Comparison of ENCODE assay signal across 8 mouse cellular contexts in genomic region chr2:78868511-78868854, GRCm38 (mm10). TPM values are rescaled to one million over a fixed set of nuclear protein-coding genes. Genes with fewer than 3 reads are reported as not detected.
DNase-seq lines count a peak whose midpoint lies in the region; ATAC-seq and TF ChIP-seq lines count a peak whose summit lies in the region.

No protein-coding gene starts in this region.

- H3K9ac ChIP-seq in forebrain, embryonic 11.5 days (ENCODE audit: low read length), result peak overlapping the region; percentile 99
- peak overlapping the region; percentile 98 for H3K9ac ChIP-seq in heart, postnatal 0 days (replicated peaks; ENCODE audit: low read depth, low read length)
- H3K9ac ChIP-seq in neural tube, embryonic 15.5 days (replicated peaks), result peak overlapping the region; percentile 91

- TF ChIP-seq POLR2A in lung, adult 2 months (IDR thresholded peaks at IDR 0.05; ENCODE audit: borderline replicate concordance, extremely low read depth, low read depth, low read length), result no peak

- H3K36me3 ChIP-seq in forebrain, embryonic 11.5 days (ENCODE audit: control insufficient read depth, insufficient read depth, low read length), result no peaks in the 10 kb centered on the region
- H3K36me3 ChIP-seq in heart, postnatal 0 days (replicated peaks; ENCODE audit: control insufficient read depth, insufficient read depth, low read length), result no peaks in the 10 kb centered on the region
- H3K36me3 ChIP-seq in neural tube, embryonic 15.5 days, result no peaks in the 10 kb centered on the region

- peak; percentile 87 for ATAC-seq in forebrain, embryonic 11.5 days (replicated peaks; ENCODE audit: low FRiP score)
- peak; percentile 86 for ATAC-seq in heart, postnatal 0 days (ENCODE audit: insufficient read depth, low read depth)
- peak; percentile 72 for ATAC-seq in neural tube, embryonic 15.5 days (ENCODE audit: low FRiP score)

- peak overlapping the region; percentile 59 for H3K4me2 ChIP-seq in forebrain, embryonic 11.5 days (ENCODE audit: low read depth, low read length, severe bottlenecking)
- peak overlapping the region; percentile 90 for H3K4me2 ChIP-seq in heart, postnatal 0 days (ENCODE audit: low read depth, low read length)
- peak overlapping the region; percentile 80 for H3K4me2 ChIP-seq in neural tube, embryonic 15.5 days

- peak overlapping the region; percentile 86 for H3K4me3 ChIP-seq in forebrain, embryonic 11.5 days (ENCODE audit: low read depth, low read length)
- peak overlapping the region; percentile 96 for H3K4me3 ChIP-seq in heart, postnatal 0 days (ENCODE audit: low read depth, low read length)
- H3K4me3 ChIP-seq in lung, adult 2 months (replicated peaks; ENCODE audit: extremely low read depth, low read depth, low read length), result peak overlapping the region; percentile 63
- H3K4me3 ChIP-seq in neural tube, embryonic 15.5 days (replicated peaks), result peak overlapping the region; percentile 73

- peak overlapping the region; percentile 96 for H3K27ac ChIP-seq in forebrain, embryonic 11.5 days (ENCODE audit: low read depth, low read length)
- H3K27ac ChIP-seq in heart, postnatal 0 days (ENCODE audit: low read depth), result peak overlapping the region; percentile 98
- peak overlapping the region; percentile 97 for H3K27ac ChIP-seq in neural tube, embryonic 15.5 days (replicated peaks)

- DNase-seq in CD8-positive naive resting alpha-beta T cell, adult 2 months (ENCODE audit: low read depth in 2 of 2, low spot score in 2 of 2), result peak; percentile 87 to 88
- peak; percentile 72 for DNase-seq in c-Kit-positive CD71-negative TER-119-negative erythroid progenitor cells, embryonic 14.5 days (ENCODE audit: low read depth)
- DNase-seq in forebrain, embryonic 11.5 days (ENCODE audit: low spot score), result peak; percentile 97
- peak; percentile 76 for DNase-seq in heart, postnatal 0 days (ENCODE audit: low spot score)
- peak; percentile 90 to 95 for DNase-seq in kidney, postnatal 4 days
- peak; percentile 76 for DNase-seq in lung, adult 2 months
- DNase-seq in testis, postnatal 14 days (ENCODE audit: low spot score), result peak; percentile 87

- H3K27me3 ChIP-seq in forebrain, embryonic 11.5 days (ENCODE audit: control insufficient read depth, insufficient read depth, low read length), result no peaks in the 10 kb centered on the region
- no peaks in the 10 kb centered on the region for H3K27me3 ChIP-seq in heart, postnatal 0 days (ENCODE audit: control insufficient read depth, insufficient read depth, low read length)
- H3K27me3 ChIP-seq in neural tube, embryonic 15.5 days (replicated peaks), result no peaks in the 10 kb centered on the region

- TF ChIP-seq EP300 in heart, postnatal 0 days (IDR thresholded peaks at IDR 0.05; ENCODE audit: low read depth), result no peak

- peaks cover 6% of the 10 kb centered on the region; the same call in 1 of the 2 replicates for H3K4me1 ChIP-seq in forebrain, embryonic 11.5 days (replicated peaks; ENCODE audit: control insufficient read depth, insufficient read depth, low read length)
- H3K4me1 ChIP-seq in heart, postnatal 0 days (ENCODE audit: control insufficient read depth, insufficient read depth), result peaks cover 13% of the 10 kb centered on the region; the same call in 1 of the 2 replicates
- peaks cover 16% of the 10 kb centered on the region for H3K4me1 ChIP-seq in lung, adult 2 months (ENCODE audit: control insufficient read depth, insufficient read depth, low read length)
- peaks cover 15% of the 10 kb centered on the region for H3K4me1 ChIP-seq in neural tube, embryonic 15.5 days

- no peak for TF ChIP-seq CTCF in heart, postnatal 0 days (IDR thresholded peaks at IDR 0.05; ENCODE audit: low read depth)
- no peak for TF ChIP-seq CTCF in lung, adult 2 months (IDR thresholded peaks at IDR 0.05; ENCODE audit: insufficient read depth, low read length)

- under 1% methylated on average over 38 of the region's 44 CpGs for WGBS in forebrain, embryonic 11.5 days
- 2% methylated on average over 30 of the region's 44 CpGs for WGBS in heart, postnatal 0 days
- 1% methylated on average over 34 of the region's 44 CpGs for WGBS in lung, adult 2 months
- 0% methylated on average over 23 of the region's 44 CpGs for WGBS in neural tube, embryonic 15.5 days

- H3K9me3 ChIP-seq in forebrain, embryonic 11.5 days (ENCODE audit: control insufficient read depth, low read length), result no peaks in the 10 kb centered on the region
- H3K9me3 ChIP-seq in heart, postnatal 0 days (replicated peaks; ENCODE audit: control insufficient read depth, low read length), result no peaks in the 10 kb centered on the region
- H3K9me3 ChIP-seq in neural tube, embryonic 15.5 days (replicated peaks), result no peaks in the 10 kb centered on the region

RNA-seq across cellular contexts. Expression of gene Ube2e3, which starts 0.6 kb away (rescaled TPM):
- 248 and 256 TPM in 2 replicates for polyA plus RNA-seq in forebrain, embryonic 11.5 days (2014; fragmentation: Nextera tagmentation; extraction: Ambion mirVana)
- total RNA-seq in heart, postnatal 0 days (2014; rRNA removed; ENCODE audit: low replicate concordance), result 83.4 and 126 TPM in 2 replicates
- 95.2 and 101 TPM in 2 replicates for polyA plus RNA-seq in heart, postnatal 0 days (2015; fragmentation: Nextera tagmentation; extraction: Ambion mirVana)
- 24.1 and 33.8 TPM in 2 replicates for polyA plus RNA-seq in lung, adult 2 months (2012; rRNA removed)
- polyA plus RNA-seq in neural tube, embryonic 15.5 days (2015; fragmentation: Nextera tagmentation; extraction: Ambion mirVana), result 240 and 262 TPM in 2 replicates

Comparison
In these comparisons a context has a peak if more than half of its experiments do, and no peak if none do; other contexts are left out.
1. Peak in every context shown above with its lines: DNase-seq, ATAC-seq, H3K4me3 ChIP-seq and H3K27ac ChIP-seq.